Mouse (Mus musculus): ENCODE data around the gene Enc1.
A peak's percentile ranks its signal among the peaks of the same experiment; 100 is the strongest.

Enc1 gene

DNA sequence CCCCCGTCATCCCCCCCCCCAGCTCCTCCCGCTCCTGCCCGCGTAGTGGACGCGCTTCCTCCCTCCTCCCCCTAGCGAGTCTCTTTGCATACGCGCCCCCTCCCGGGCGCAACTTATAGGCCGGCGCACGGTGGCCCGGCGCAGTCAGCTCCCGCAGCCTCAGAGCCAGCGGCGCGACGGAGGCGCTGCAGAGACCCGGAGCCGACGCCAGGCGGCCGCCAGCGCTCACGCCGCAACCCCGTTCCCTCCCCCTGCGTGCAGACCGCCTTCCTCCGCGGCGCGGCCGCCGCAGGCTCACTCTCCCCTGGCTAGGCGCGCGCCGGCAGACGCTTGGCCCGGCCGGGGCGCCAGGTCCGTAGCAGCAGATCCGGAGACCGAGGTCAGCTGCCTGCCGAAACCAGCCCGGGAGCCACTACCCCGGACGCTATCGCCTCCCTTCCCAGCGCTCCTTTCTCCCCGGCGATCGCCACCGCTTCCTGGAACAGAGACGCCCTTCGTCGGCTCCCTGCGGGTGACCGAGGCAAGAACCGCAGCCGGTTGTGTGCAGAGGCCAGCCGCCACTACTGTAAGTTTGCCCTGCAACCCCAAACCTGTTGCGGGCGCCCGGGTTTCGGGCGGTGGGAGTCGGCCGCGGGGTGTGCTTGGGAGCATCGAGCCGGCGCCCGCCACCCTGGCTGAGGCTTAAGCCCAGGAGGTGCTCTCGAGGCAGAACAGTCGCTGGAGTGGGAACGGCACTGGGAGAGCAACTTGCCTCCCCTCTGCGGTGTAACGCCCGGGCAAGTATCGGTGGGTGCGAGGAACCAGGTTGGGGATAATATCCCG, at the start of gene Enc1:
Gene Enc1, plus strand, starts transcription at position 141 of the 822 bp plus-strand sequence.
- DNase-seq (ENCODE audit: low read depth in 1 of 2, low spot score in 2 of 2) = peak; percentile 62 to 83

DNA sequence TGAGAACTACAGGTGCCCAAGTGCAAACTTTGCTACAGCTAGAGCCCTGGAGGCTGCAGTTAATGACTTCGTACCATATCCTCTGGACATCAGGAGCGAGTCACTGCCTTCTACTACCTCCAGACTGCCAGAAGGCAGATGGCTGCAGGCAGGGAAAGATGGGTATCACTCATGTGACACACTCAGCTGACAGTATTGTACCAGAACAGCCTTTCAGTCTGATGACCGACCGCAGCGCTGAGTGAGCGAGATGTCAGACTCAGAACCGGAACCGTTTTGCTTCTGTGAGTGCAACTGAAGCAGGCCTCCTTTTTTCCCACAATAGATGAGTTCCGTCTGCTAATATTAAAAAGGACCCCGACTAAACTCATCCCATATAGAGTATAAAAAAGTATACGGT, 48.3 kb upstream of the Enc1 start:
- no peak for DNase-seq (ENCODE audit: low read depth in 1 of 2, low spot score in 2 of 2)

DNA sequence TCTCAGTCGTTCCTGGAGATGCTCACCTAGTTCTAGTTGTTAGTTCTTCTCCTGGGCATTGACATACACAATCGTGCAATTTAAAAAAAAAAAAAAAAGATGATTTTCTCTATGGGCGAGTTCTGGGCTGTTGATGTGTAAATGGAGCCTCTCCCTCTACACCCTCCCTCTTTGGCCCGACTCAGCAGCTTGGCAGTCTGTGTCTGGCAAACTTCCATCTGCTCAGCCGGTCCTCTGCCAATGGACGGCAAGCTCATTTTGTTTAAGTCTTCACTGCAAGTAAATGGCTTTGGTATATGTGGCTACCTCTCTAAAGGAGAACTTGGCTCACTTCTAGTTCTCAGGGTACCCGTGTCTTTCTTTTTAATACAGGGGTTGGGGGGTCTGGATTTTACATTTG, 47.5 kb upstream of the Enc1 start:
- no peak for DNase-seq (ENCODE audit: low read depth in 1 of 2, low spot score in 2 of 2)

GRCm38 (mm10) chr13:97196186-97196924, 44.5 kb upstream of the Enc1 start:
- no peak for DNase-seq (ENCODE audit: low read depth in 1 of 2, low spot score in 2 of 2)

DNA sequence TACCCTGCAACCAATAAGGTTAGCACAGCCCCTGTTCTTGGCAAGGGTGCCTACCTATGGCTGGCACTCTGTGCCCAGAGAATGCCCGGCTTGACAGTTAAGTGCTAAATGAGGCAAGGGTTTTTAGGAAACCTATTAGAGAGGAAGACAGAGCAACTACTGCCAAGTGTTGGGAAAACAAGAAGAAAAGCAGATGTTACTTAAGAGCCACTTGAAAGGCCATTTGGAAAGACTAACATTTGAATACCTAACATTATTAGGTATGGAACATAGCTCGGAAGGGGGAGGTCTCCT, 44.0 kb upstream of the Enc1 start:
- DNase-seq (ENCODE audit: low read depth in 1 of 2, low spot score in 2 of 2) = no peak

GRCm38 (mm10) chr13:97197932-97198562, 42.9 kb upstream of the Enc1 start, which contains the start of gene Hexb:
Gene Hexb, minus strand, starts transcription at chr13:97198357.
- DNase-seq (ENCODE audit: low read depth in 1 of 2, low spot score in 2 of 2) = peak; percentile 81 to 87

DNA sequence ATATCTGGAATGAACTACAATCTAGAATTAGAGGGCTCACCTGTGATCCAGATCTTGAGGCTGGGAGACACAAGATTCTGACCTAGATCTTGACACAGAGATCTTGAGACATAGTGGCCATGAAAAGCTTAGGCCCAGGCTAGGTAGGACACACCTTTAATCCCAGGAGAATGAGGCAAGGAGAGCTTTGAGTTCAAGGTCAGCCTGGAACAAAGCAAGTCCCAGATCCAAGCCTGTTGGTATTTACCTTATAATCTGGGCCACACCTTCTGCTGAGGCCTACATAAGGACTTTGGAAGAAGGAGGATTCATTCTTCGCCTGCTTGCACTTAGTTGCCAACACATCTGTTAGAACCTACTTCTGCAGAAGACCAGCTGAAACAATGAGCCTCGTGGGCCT, 41.8 kb upstream of the Enc1 start:
- no peak for DNase-seq (ENCODE audit: low read depth in 1 of 2, low spot score in 2 of 2)

GRCm38 (mm10) chr13:97201076-97201475, 39.8 kb upstream of the Enc1 start:
- no peak for DNase-seq (ENCODE audit: low read depth in 1 of 2, low spot score in 2 of 2)

DNA sequence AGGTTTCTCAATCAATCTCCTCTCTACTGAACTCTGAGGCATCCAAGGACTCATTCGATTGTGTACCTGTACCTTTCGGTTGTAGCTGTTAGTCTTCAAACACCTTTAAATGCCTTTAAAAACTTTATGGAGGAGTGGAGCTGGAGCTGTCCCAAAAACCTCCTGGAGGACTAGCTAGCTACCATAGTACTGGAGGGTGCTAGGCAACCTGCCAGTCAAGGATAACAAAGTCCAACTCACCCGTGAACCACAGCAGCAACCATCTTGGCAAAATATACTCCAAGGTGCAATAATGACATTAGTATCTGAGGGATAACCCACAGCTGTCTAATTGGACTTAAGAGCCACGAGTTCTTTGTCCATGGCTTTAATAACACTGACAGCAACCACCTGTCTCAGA, 39.0 kb upstream of the Enc1 start:
- DNase-seq (ENCODE audit: low read depth in 1 of 2, low spot score in 2 of 2) = no peak

- DNase-seq (ENCODE audit: low read depth in 1 of 2, low spot score in 2 of 2) = peak; percentile 31 to 51
Observed at GRCm38 (mm10) chr13:97205052-97205701, 35.7 kb upstream of the Enc1 start.

- no peak for DNase-seq (ENCODE audit: low read depth in 1 of 2, low spot score in 2 of 2)
Observed at GRCm38 (mm10) chr13:97206046-97206445, 34.9 kb upstream of the Enc1 start.

- DNase-seq (ENCODE audit: low read depth in 1 of 2, low spot score in 2 of 2) = no peak
Observed at GRCm38 (mm10) chr13:97207472-97208111, 33.3 kb upstream of the Enc1 start.

- peak in 1 of 2 experiments; percentile 13 for DNase-seq (ENCODE audit: low read depth in 1 of 2, low spot score in 2 of 2)
Observed at GRCm38 (mm10) chr13:97208112-97208478, 32.8 kb upstream of the Enc1 start.

DNA sequence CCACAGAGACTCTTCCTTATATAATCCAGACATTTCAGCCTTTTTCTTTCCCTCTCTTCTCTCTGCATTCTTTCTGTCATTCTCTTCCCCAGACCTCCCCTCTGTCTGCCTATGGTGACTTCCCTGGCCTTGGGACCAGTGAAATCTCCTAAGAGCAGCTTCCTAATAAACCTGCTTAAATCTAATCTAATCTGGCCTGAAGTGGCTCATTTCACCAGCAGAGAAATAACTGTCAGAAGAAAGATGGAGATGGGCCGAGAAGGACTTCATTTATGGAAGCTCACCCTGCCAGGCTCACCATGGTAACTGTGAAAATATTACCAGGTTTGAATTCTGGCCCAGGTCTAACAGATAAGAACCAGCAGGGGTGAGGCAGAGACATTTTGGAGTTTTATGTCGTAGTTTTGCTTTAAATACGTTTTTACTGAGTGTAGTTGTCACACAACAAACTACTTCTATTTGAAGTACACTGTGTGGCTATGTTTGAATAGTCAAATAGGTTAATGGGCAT, 32.4 kb upstream of the Enc1 start:
- no peak for DNase-seq (ENCODE audit: low read depth in 1 of 2, low spot score in 2 of 2)

DNA sequence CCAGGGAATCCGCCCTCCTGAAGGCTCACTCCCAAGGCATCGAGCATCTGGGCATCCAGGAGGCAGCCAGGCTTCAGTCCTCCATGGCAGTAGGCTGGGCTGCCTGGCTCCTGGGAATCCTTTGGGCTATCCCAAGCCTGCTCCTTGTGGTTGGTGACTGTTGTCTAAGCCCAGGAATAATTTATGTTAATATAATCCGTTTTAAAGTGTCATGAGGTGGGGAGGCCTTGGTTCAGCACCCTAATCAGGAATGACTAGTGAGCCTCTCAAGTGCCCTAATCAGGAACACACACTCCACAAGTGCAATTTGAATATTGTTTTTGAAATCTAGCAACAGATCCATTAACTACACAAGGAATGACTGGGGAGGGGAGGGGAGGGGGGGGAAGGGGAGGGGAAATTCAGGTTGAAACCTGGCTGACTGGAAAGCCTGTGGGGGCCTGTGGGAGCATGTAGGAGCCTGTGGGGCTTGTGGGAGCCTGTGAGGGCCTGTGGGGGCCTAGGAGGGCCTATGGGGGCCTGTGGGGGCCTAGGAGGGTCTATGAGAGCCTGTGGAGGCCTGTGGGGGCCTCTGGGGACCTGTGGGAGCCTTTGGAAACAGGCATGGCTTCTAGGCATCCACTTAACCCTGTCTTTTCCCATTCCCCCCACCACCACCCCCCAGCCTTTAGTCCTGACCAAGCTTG, 26.2 kb upstream of the Enc1 start:
- DNase-seq (ENCODE audit: low read depth in 1 of 2, low spot score in 2 of 2) = no peak

GRCm38 (mm10) chr13:97215563-97215962, 25.3 kb upstream of the Enc1 start:
- DNase-seq (ENCODE audit: low read depth in 1 of 2, low spot score in 2 of 2) = no peak

GRCm38 (mm10) chr13:97216196-97216595, 24.7 kb upstream of the Enc1 start:
- no peak for DNase-seq (ENCODE audit: low read depth in 1 of 2, low spot score in 2 of 2)

DNA sequence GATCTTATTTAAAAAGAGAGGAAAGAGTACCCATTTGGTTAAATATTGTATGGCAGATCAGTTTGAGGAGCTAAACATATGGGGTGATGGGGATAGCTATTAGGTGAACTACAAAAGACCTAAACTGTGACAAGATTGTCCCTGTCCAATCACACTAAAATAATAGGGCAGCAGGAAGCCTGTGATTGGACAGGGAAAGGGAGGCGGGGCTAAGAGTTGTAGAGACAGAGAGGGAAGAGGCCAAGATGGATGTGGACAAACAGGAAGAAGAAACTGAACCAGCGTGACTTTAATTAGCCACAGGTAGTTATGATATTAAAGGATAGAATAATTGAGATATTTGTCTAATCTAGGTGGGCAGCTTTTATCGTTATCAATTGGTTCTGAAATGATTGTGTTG, 20.9 kb upstream of the Enc1 start:
- DNase-seq (ENCODE audit: low read depth in 1 of 2, low spot score in 2 of 2) = no peak

DNA sequence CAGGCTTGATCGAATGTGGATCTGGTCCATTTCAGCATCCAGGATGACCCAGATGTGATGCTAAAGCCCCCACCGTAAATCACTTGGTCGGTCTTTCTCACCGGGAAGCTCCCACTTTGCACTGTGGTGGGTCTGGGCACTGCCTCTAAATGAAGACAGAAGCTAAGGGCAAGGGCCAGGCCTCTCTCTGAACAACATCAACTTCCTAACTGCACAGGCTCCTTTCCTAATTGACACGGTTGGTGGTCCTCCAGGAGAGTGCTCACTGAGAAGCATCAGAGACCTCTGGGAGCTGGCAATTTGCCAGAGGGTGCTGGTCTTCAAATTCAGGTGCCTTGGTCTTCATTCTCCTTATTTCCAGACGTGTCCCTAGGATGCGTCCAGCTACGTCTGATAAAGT, 17.0 kb upstream of the Enc1 start:
- no peak for DNase-seq (ENCODE audit: low read depth in 1 of 2, low spot score in 2 of 2)

GRCm38 (mm10) chr13:97224341-97224982, 16.4 kb upstream of the Enc1 start:
- DNase-seq (ENCODE audit: low read depth in 1 of 2, low spot score in 2 of 2) = no peak

All from monocyte, adult 2 months (primary cell).